Mouse (Mus musculus) MEL (cell line): ENCODE measurements at regions not wholly inside any gene's neighbourhood (a gene's known extent, or its start where the extent isn't known, plus 50 kb on each side); places are given as distances from the start of the nearest gene placed in this dataset.

Source experiments
- CHD1 ChIP-seq: IDR thresholded peaks from 2 replicates; pipeline ENCODE4 v1.6.1; 2012; ENCODE audit warnings: low read depth, mild to moderate bottlenecking, inconsistent platforms, low read length, improper control_type of control experiment
- CTCF ChIP-seq, 3 experiments: IDR thresholded peaks in 2 of 3; conservative IDR thresholded peaks in 1 of 3; 2 replicates each; pipeline ENCODE4 v1.5.1; 2011 to 2012; ENCODE audit warnings: low read length in 3 of 3, low read depth in 2 of 3, mild to moderate bottlenecking in 2 of 3, improper control_type of control experiment in 1 of 3, inconsistent platforms in 1 of 3, mixed read lengths in 1 of 3, moderate library complexity in 1 of 3; ENCODE audit not compliant: control insufficient read depth in 1 of 3, insufficient read depth in 1 of 3, poor library complexity in 1 of 3, severe bottlenecking in 1 of 3
- EP300 ChIP-seq, 2 experiments: IDR thresholded peaks; 2 replicates each; pipeline ENCODE4 v1.6.1; 2011; ENCODE audit warnings: improper control_type of control experiment in 2 of 2, low read length in 2 of 2, low read depth in 1 of 2, mild to moderate bottlenecking in 1 of 2
- GATA1 ChIP-seq: IDR thresholded peaks from 2 replicates; pipeline ENCODE4 v1.6.1; 2011; ENCODE audit warnings: low read depth, low read length, improper control_type of control experiment
- JUND ChIP-seq: IDR thresholded peaks from 2 replicates; pipeline ENCODE4 v1.6.1; 2011; ENCODE audit warnings: low read depth, mild to moderate bottlenecking, improper control_type of control experiment, low read length
- NRF1 ChIP-seq: IDR thresholded peaks from 2 replicates; pipeline ENCODE4 v1.6.1; 2014; ENCODE audit warnings: low read depth, mild to moderate bottlenecking, inconsistent platforms, low read length, improper control_type of control experiment, moderate library complexity; ENCODE audit not compliant: poor library complexity, insufficient read depth, severe bottlenecking
- POLR2A ChIP-seq, 2 experiments: IDR thresholded peaks; 2 replicates each; pipeline ENCODE4 v1.6.1; 2011 to 2012; ENCODE audit warnings: low read length in 2 of 2, mild to moderate bottlenecking in 2 of 2, control low read depth in 1 of 2, improper control_type of control experiment in 1 of 2, low read depth in 1 of 2, moderate library complexity in 1 of 2; ENCODE audit not compliant: control insufficient read depth in 1 of 2, insufficient read depth in 1 of 2, poor library complexity in 1 of 2
- RCOR1 ChIP-seq: IDR thresholded peaks from 2 replicates; pipeline ENCODE4 v1.6.1; 2012; ENCODE audit warnings: low read depth, mild to moderate bottlenecking, inconsistent platforms, low read length, improper control_type of control experiment

DNA sequence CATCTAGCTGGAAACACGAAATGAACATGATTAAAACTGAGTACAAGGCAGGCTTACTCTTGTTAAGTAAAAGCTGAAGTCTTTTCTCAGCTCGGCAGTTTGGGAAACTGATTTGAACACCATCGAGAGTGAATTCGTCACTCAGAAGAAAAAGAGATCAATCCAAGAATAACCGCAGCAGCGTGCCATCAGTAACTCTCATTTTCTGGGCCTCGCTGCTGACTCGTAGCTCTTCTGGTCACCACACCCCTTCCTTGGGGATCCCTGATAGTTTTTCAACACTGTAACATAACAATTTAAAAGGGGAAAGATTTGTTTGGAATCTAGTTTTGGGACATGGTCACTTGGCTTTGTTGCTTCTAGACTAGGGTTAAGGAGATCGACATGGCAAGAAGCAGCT lies 337.0 kb downstream of the Pax3 start:
- TF ChIP-seq POLR2A (IDR thresholded peaks at IDR 0.05; ENCODE audit: control insufficient read depth in 1 of 2, insufficient read depth in 1 of 2, low read depth in 1 of 2, low read length in 2 of 2, poor library complexity in 1 of 2) = no peak
- TF ChIP-seq JUND = no peak
- no peak for TF ChIP-seq NRF1
- no peak for TF ChIP-seq CTCF (IDR thresholded peaks at IDR 0.05 in 2 of 3, conservative IDR thresholded peaks at IDR 0.05 in 1 of 3; ENCODE audit: control insufficient read depth in 1 of 3, insufficient read depth in 1 of 3, low read depth in 2 of 3, low read length in 3 of 3, poor library complexity in 1 of 3, severe bottlenecking in 1 of 3)
- TF ChIP-seq CHD1 = no peak
- no peak for TF ChIP-seq EP300 (IDR thresholded peaks at IDR 0.05; ENCODE audit: low read depth in 1 of 2, low read length in 2 of 2)
- TF ChIP-seq GATA1 = no peak
- no peak for TF ChIP-seq RCOR1
